Mouse (Mus musculus): Measurements from ENCODE around the gene Myh14. TPM values are rescaled to one million over a fixed set of nuclear protein-coding genes. Genes with fewer than 3 reads are reported as not detected.

Myh14 gene
- polyA plus RNA-seq, 1 experiment from 2014 or later = 2.5 TPM

DNA sequence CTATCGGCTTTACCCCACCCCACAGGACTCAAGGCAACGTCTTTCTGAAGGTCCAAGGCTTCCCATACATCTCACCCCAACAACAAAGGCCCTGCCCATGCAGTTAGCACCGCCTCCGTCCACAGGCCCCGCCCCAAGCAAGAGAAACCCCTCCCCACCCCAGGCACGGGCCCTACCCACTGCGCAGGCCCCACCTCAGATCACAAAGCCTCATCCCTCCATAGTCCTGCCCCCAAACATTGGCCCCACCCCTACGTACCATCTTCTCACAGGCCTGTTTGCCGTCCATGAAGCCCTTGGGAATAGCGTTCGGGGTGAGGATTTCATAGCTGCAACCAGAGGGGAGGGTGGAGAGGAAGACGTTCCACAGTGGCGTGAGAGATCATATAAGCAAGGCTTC is 38.0 kb downstream of the Myh14 start:
- DNase-seq (ENCODE audit: low spot score) (no peak), ATAC-seq (replicated peaks; ENCODE audit: low FRiP score, low read depth) (no peak)
- H3K27me3 ChIP-seq (ENCODE audit: insufficient read depth, low read length) = no peaks in the 10 kb centered on the region
- WGBS = 31% methylated on average over 13 of the region's 13 CpGs
- H3K9ac ChIP-seq (ENCODE audit: low read depth, low read length) = no peak overlapping the region
- TF ChIP-seq CTCF (IDR thresholded peaks at IDR 0.05; ENCODE audit: low read depth) = no peak
- H3K4me3 ChIP-seq (replicated peaks; ENCODE audit: low read depth, low read length) = no peak overlapping the region
- no peak overlapping the region for H3K4me2 ChIP-seq (ENCODE audit: low read length)
- H3K4me1 ChIP-seq (replicated peaks; ENCODE audit: insufficient read depth, low read length) = no peaks in the 10 kb centered on the region
- H3K27ac ChIP-seq = no peak overlapping the region
- H3K36me3 ChIP-seq (ENCODE audit: insufficient read depth, low read length) = no peaks in the 10 kb centered on the region
- H3K9me3 ChIP-seq (replicated peaks; ENCODE audit: low read length) = no peaks in the 10 kb centered on the region

DNA sequence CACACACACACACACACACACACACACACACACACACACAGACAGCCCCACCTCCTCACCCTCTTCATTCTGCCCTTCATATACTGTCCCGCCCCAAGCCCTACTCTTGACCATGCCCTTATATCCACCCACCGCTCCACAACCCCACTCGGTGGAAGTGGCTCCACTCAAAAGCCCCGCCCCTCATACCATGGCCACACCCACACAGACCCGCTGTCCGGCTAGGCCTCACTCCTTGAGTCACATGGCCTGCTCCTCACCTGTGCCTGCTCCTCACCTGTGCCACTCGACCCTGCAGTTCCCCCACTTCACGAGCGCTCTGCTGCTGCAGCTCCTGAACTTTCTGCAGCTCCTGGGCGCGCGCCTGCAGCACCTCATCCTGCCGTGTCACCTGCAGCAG is 40.2 kb downstream of the Myh14 start:
- no peak overlapping the region for H3K9ac ChIP-seq (ENCODE audit: low read depth, low read length)
- no peaks in the 10 kb centered on the region for H3K4me1 ChIP-seq (replicated peaks; ENCODE audit: insufficient read depth, low read length)
- no peaks in the 10 kb centered on the region for H3K27me3 ChIP-seq (ENCODE audit: insufficient read depth, low read length)
- 78% methylated on average over 13 of the region's 13 CpGs for WGBS
- ATAC-seq (replicated peaks; ENCODE audit: low FRiP score, low read depth) = no peak
- no peak overlapping the region for H3K27ac ChIP-seq
- H3K4me3 ChIP-seq (replicated peaks; ENCODE audit: low read depth, low read length) = no peak overlapping the region
- H3K9me3 ChIP-seq (replicated peaks; ENCODE audit: low read length) = no peaks in the 10 kb centered on the region
- no peaks in the 10 kb centered on the region for H3K36me3 ChIP-seq (ENCODE audit: insufficient read depth, low read length)
- no peak for TF ChIP-seq CTCF (IDR thresholded peaks at IDR 0.05; ENCODE audit: low read depth)
- no peak overlapping the region for H3K4me2 ChIP-seq (ENCODE audit: low read length)
- no peak for DNase-seq (ENCODE audit: low spot score)

DNA sequence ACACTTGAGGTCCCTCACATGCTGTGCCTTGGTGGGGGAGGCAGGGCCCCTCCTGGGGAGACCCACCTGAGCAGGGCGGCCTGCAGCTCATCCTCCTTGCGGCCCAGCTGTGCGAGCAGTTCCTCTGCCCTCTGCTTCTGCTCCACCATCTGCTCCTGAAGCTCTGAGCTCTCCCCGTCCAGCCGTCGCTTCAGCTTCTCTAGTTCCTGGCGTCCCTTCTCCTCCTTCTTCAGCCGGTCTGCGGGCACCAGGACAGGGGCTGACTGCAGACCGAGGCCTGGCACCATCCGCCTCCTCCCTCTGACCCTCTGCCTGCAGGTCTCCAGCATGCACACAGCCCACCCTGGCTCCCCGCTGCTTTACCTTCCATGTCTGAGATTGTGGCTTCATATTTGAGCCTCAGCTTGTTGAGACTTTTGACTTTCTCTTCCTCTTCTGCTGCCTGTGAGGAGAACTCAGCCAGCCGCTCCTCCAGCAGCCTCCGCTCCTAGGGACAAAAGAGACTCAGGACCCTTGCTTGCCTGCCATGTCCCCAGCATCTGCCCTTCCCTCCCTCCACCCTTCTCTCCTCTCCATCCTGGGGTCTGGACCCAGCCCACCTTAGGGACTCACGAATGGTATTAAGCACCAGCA is 42.1 kb downstream of the Myh14 start:
- 82% methylated on average over 15 of the region's 15 CpGs for WGBS

DNA sequence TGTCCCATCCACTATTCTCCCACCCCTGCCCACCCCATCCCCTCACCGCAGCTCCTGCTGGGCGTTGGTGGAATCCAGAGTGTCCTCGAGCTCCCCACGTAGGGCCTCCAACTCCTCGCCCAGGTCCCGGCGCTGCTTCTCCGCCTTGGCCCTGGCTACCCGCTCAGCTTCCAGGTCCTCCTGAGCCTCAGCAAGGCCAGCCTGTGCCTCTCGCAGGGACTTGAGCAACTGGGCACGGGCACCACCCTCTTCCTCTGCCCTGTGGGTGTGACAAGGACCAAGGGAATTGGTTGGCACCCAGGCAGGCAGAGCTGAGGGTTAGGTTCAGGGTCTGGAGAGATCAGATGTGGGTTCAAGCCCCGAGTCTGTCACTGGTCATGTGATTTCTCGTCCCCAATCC is 43.7 kb downstream of the Myh14 start:
- Histone ChIP-seq H3K27ac (no peak overlapping the region), H3K4me3 (replicated peaks; ENCODE audit: low read depth, low read length) (no peak overlapping the region), H3K36me3 (ENCODE audit: insufficient read depth, low read length) (no peaks in the 10 kb centered on the region), H3K4me2 (ENCODE audit: low read length) (no peak overlapping the region), H3K27me3 (ENCODE audit: insufficient read depth, low read length) (no peaks in the 10 kb centered on the region), H3K4me1 (replicated peaks; ENCODE audit: insufficient read depth, low read length) (no peaks in the 10 kb centered on the region), H3K9me3 (replicated peaks; ENCODE audit: low read length) (no peaks in the 10 kb centered on the region), H3K9ac (ENCODE audit: low read depth, low read length) (no peak overlapping the region)
- no peak for TF ChIP-seq CTCF (IDR thresholded peaks at IDR 0.05; ENCODE audit: low read depth)
- DNase-seq (ENCODE audit: low spot score) (no peak), ATAC-seq (replicated peaks; ENCODE audit: low FRiP score, low read depth) (no peak)
- 80% methylated on average over 13 of the region's 13 CpGs for WGBS

More for the DNA sequence above, 42.1 kb downstream of the Myh14 start:
- Histone ChIP-seq H3K4me1 (replicated peaks; ENCODE audit: insufficient read depth, low read length) (no peaks in the 10 kb centered on the region), H3K36me3 (ENCODE audit: insufficient read depth, low read length) (no peaks in the 10 kb centered on the region), H3K9me3 (replicated peaks; ENCODE audit: low read length) (no peaks in the 10 kb centered on the region), H3K27me3 (ENCODE audit: insufficient read depth, low read length) (no peaks in the 10 kb centered on the region), H3K9ac (ENCODE audit: low read depth, low read length) (no peak overlapping the region), H3K27ac (no peak overlapping the region), H3K4me3 (replicated peaks; ENCODE audit: low read depth, low read length) (no peak overlapping the region), H3K4me2 (ENCODE audit: low read length) (no peak overlapping the region)
- ATAC-seq (replicated peaks; ENCODE audit: low FRiP score, low read depth) (no peak), DNase-seq (ENCODE audit: low spot score) (no peak)
- no peak for TF ChIP-seq CTCF (IDR thresholded peaks at IDR 0.05; ENCODE audit: low read depth)

DNA sequence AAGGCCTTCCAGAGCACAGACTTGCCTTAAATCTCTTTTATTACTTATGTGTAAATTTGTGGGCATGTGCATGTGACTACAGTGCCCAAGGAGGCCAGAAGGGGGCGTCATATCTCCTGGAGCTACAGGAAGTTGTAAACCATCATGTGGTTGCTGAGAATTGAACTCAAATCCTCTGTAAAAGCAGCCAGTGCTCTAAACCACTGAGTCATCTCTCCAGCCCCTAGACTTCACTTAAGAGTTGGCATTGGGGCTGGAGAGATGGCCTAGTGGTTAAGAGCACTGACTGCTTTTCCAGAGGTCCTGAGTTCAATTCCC is 44.6 kb downstream of the Myh14 start:
- no peak for ATAC-seq (replicated peaks; ENCODE audit: low FRiP score, low read depth)
- Histone ChIP-seq H3K27ac (no peak overlapping the region), H3K27me3 (ENCODE audit: insufficient read depth, low read length) (no peaks in the 10 kb centered on the region), H3K4me3 (replicated peaks; ENCODE audit: low read depth, low read length) (no peak overlapping the region), H3K4me2 (ENCODE audit: low read length) (no peak overlapping the region), H3K36me3 (ENCODE audit: insufficient read depth, low read length) (no peaks in the 10 kb centered on the region), H3K4me1 (replicated peaks; ENCODE audit: insufficient read depth, low read length) (no peaks in the 10 kb centered on the region), H3K9ac (ENCODE audit: low read depth, low read length) (no peak overlapping the region), H3K9me3 (replicated peaks; ENCODE audit: low read length) (no peaks in the 10 kb centered on the region)
- no peak for TF ChIP-seq CTCF (IDR thresholded peaks at IDR 0.05; ENCODE audit: low read depth)
- DNase-seq (ENCODE audit: low spot score) = no peak
- 56% methylated on average over 1 of the region's 1 CpGs for WGBS

DNA sequence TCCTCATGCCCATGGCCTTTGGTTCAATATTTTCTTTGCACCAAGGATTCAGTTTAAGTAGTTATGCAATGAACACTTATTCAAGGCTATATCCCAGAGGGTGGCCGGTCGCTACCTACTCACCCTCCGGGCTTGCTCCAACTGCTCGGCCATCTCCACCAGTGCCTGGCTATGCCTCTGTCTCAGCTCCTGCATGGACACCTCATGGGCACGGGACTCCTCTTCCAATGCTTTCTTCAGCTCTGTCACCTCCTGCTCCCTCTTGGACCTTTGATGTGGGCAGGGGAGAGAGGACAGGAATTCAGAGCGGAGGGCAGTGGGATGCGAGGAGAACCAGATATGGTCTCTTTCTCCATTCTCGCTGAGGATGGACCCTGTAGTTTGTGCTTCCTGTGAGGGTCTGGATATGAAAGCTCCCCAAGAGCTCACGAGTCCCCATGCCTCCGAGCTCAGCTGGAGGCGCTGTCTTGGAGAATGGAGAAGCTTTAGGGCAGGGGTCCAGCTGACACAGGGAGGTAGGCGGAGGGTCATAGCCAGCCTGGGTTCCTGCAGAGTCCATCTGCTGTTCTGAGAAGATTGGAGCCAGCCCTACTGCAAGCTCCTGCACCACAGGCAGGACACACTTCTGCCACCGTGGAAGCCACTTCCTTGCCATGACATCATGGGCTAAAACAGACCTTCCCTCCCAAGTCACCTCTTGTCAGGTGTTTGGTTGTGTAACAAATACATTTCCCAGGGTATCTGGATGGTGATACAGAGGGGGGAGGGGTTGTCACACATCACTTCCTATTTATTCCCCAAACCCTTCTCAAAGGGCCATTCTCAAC is 45.2 kb downstream of the Myh14 start:
- Histone ChIP-seq H3K4me3 (replicated peaks; ENCODE audit: low read depth, low read length) (no peak overlapping the region), H3K9me3 (replicated peaks; ENCODE audit: low read length) (no peaks in the 10 kb centered on the region), H3K36me3 (ENCODE audit: insufficient read depth, low read length) (no peaks in the 10 kb centered on the region), H3K4me2 (ENCODE audit: low read length) (no peak overlapping the region), H3K27ac (no peak overlapping the region), H3K9ac (ENCODE audit: low read depth, low read length) (no peak overlapping the region), H3K27me3 (ENCODE audit: insufficient read depth, low read length) (no peaks in the 10 kb centered on the region), H3K4me1 (replicated peaks; ENCODE audit: insufficient read depth, low read length) (no peaks in the 10 kb centered on the region)
- ATAC-seq (replicated peaks; ENCODE audit: low FRiP score, low read depth) (no peak), DNase-seq (ENCODE audit: low spot score) (no peak)
- TF ChIP-seq CTCF (IDR thresholded peaks at IDR 0.05; ENCODE audit: low read depth) = no peak
- 85% methylated on average over 13 of the region's 13 CpGs for WGBS
